Mouse (Mus musculus) embryonic facial prominence, embryonic 14.5 days (tissue): ENCODE measurements at regions not wholly inside any gene's neighbourhood (a gene's known extent, or its start where the extent isn't known, plus 50 kb on each side); places are given as distances from the start of the nearest gene placed in this dataset.
A peak's percentile ranks its signal among the peaks of the same experiment; 100 is the strongest.

Experiments
- ATAC-seq: fragments of 200-750 bp; cut with Nextera tagmentation; 2 replicates; pipeline ENCODE4 v1.8.0; 2017; ENCODE audit warnings: low read depth, moderate number of reproducible peaks, moderate TSS enrichment
- DNase-seq: peaks from one replicate; pipeline ENCODE4 v3.0.0-alpha.2; 2015; ENCODE audit warnings: low spot score
- H3K27ac ChIP-seq: fragments of 300-500 bp; sonication (generic); replicated peaks from 2 replicates; pipeline ENCODE4 v1.5.1; 2014; ENCODE audit warnings: low read depth, mild to moderate bottlenecking, low read length, moderate library complexity
- H3K27me3 ChIP-seq: fragments of 300-500 bp; sonication (generic); replicated peaks from 2 replicates; pipeline ENCODE4 v1.6.1; 2014; ENCODE audit warnings: low read length; ENCODE audit not compliant: control insufficient read depth, insufficient read depth
- H3K36me3 ChIP-seq: fragments of 300-500 bp; sonication (generic); 2 replicates; pipeline ENCODE4 v1.6.1; 2014; ENCODE audit warnings: low read length, mixed read lengths; ENCODE audit not compliant: control insufficient read depth, insufficient read depth
- H3K4me1 ChIP-seq: fragments of 300-500 bp; sonication (generic); 2 replicates; pipeline ENCODE4 v1.6.1; 2014; ENCODE audit warnings: antibody characterized with exemption, low read length; ENCODE audit not compliant: control insufficient read depth, insufficient read depth
- H3K4me2 ChIP-seq: fragments of 300-500 bp; sonication (generic); 2 replicates; pipeline ENCODE4 v1.6.1; 2014; ENCODE audit warnings: low read depth, mild to moderate bottlenecking, low read length, moderate library complexity, mixed read lengths
- H3K4me3 ChIP-seq: fragments of 300-500 bp; sonication (generic); 2 replicates; pipeline ENCODE4 v1.5.1; 2014; ENCODE audit warnings: low read depth, mild to moderate bottlenecking, low read length
- H3K9ac ChIP-seq: fragments of 300-500 bp; sonication (generic); 2 replicates; pipeline ENCODE4 v1.6.1; 2014; ENCODE audit warnings: low read depth, mild to moderate bottlenecking, low read length, moderate library complexity, mixed read lengths
- H3K9me3 ChIP-seq: fragments of 300-500 bp; sonication (generic); 2 replicates; pipeline ENCODE4 v1.6.1; 2016; ENCODE audit warnings: low read length; ENCODE audit not compliant: control insufficient read depth
- WGBS: fragments of 180-500 bp; shearing (Covaris S2); extraction: QIAGEN DNeasy Blood & Tissue Kit; methylation state at CpG from one replicate; pipeline ENCODE4 v1.1.7; 2014; 5-methylcytosine and 5-hydroxymethylcytosine counted together

- no peak for ATAC-seq
- no peaks in the 10 kb centered on the region for H3K36me3 ChIP-seq
- no peaks in the 10 kb centered on the region for H3K27me3 ChIP-seq
- H3K27ac ChIP-seq, result no peak overlapping the region
- H3K9me3 ChIP-seq, result no peaks in the 10 kb centered on the region
- no peak overlapping the region for H3K9ac ChIP-seq
- 88% methylated on average over 13 of the region's 13 CpGs for WGBS
- H3K4me3 ChIP-seq, result no peak overlapping the region
- H3K4me2 ChIP-seq, result no peak overlapping the region
- H3K4me1 ChIP-seq, result peaks cover 3% of the 10 kb centered on the region; the same call in 1 of the 2 replicates
- no peak for DNase-seq
Measured at GRCm38 (mm10) chr17:66223711-66224110, 100.4 kb downstream of the Ddx11 start.

GRCm38 (mm10) chr17:66224241-66224640 lies 100.9 kb downstream of the Ddx11 start:
- peak overlapping the region; percentile 14; the same call in 1 of the 2 replicates for H3K4me2 ChIP-seq
- 48% methylated on average over 7 of the region's 7 CpGs for WGBS
- no peak overlapping the region for H3K27ac ChIP-seq
- ATAC-seq, result 0 out of 2 replicates have a peak, but pooled peaks have one; percentile 64
- H3K9me3 ChIP-seq, result no peaks in the 10 kb centered on the region
- H3K4me3 ChIP-seq, result no peak overlapping the region
- no peak overlapping the region for H3K9ac ChIP-seq
- no peaks in the 10 kb centered on the region for H3K27me3 ChIP-seq
- H3K4me1 ChIP-seq, result peaks cover 3% of the 10 kb centered on the region; the same call in 1 of the 2 replicates
- peak; percentile 39 for DNase-seq
- H3K36me3 ChIP-seq, result no peaks in the 10 kb centered on the region

GRCm38 (mm10) chr17:66232391-66232790 lies 109.1 kb downstream of the Ddx11 start:
- DNase-seq (no peak), ATAC-seq (no peak)
- no peaks in the 10 kb centered on the region for H3K9me3 ChIP-seq
- no peak overlapping the region for H3K4me3 ChIP-seq
- no peaks in the 10 kb centered on the region for H3K4me1 ChIP-seq
- no peaks in the 10 kb centered on the region; the same call in 1 of the 2 replicates for H3K27me3 ChIP-seq
- no peak overlapping the region for H3K4me2 ChIP-seq
- H3K9ac ChIP-seq, result no peak overlapping the region
- no peak overlapping the region for H3K27ac ChIP-seq
- WGBS, result 79% methylated on average over 8 of the region's 8 CpGs
- no peaks in the 10 kb centered on the region for H3K36me3 ChIP-seq

- Histone ChIP-seq H3K4me2 (0 out of 2 replicates have a peak overlapping the region, but pooled peaks have one; percentile 18), H3K36me3 (no peaks in the 10 kb centered on the region), H3K4me3 (no peak overlapping the region), H3K27me3 (no peaks in the 10 kb centered on the region; the same call in 1 of the 2 replicates), H3K9me3 (no peaks in the 10 kb centered on the region), H3K9ac (0 out of 2 replicates have a peak overlapping the region, but pooled peaks have one; percentile 14), H3K27ac (no peak overlapping the region), H3K4me1 (no peaks in the 10 kb centered on the region)
- DNase-seq, result no peak
- ATAC-seq, result no peak
- WGBS, result 67% methylated on average over 18 of the region's 18 CpGs
Measured at GRCm38 (mm10) chr17:66232891-66233421, 109.6 kb downstream of the Ddx11 start.

- no peak for ATAC-seq
- Histone ChIP-seq H3K9me3 (no peaks in the 10 kb centered on the region), H3K27ac (no peak overlapping the region), H3K9ac (0 out of 2 replicates have a peak overlapping the region, but pooled peaks have one; percentile 14), H3K4me1 (no peaks in the 10 kb centered on the region), H3K4me2 (0 out of 2 replicates have a peak overlapping the region, but pooled peaks have one; percentile 18), H3K36me3 (no peaks in the 10 kb centered on the region), H3K27me3 (no peaks in the 10 kb centered on the region; the same call in 1 of the 2 replicates), H3K4me3 (no peak overlapping the region)
- 39% methylated on average over 12 of the region's 12 CpGs for WGBS
- no peak for DNase-seq
Measured at GRCm38 (mm10) chr17:66233451-66233951, 110.2 kb downstream of the Ddx11 start.

- Histone ChIP-seq H3K9me3 (no peaks in the 10 kb centered on the region), H3K27me3 (no peaks in the 10 kb centered on the region; the same call in 1 of the 2 replicates), H3K27ac (no peak overlapping the region), H3K4me3 (no peak overlapping the region), H3K4me1 (no peaks in the 10 kb centered on the region), H3K9ac (no peak overlapping the region), H3K36me3 (no peaks in the 10 kb centered on the region), H3K4me2 (no peak overlapping the region)
- DNase-seq (no peak), ATAC-seq (no peak)
- 80% methylated on average over 19 of the region's 19 CpGs for WGBS
Measured at GRCm38 (mm10) chr17:66234432-66234831, 111.1 kb downstream of the Ddx11 start.

GRCm38 (mm10) chr17:66235096-66235805 lies 111.9 kb downstream of the Ddx11 start:
- H3K9ac ChIP-seq, result no peak overlapping the region
- no peaks in the 10 kb centered on the region for H3K36me3 ChIP-seq
- ATAC-seq, result peak; percentile 67
- no peaks in the 10 kb centered on the region for H3K4me1 ChIP-seq
- no peak overlapping the region for H3K27ac ChIP-seq
- H3K4me3 ChIP-seq, result no peak overlapping the region
- peak overlapping the region; percentile 39 for H3K4me2 ChIP-seq
- H3K9me3 ChIP-seq, result no peaks in the 10 kb centered on the region
- WGBS, result 3% methylated on average over 19 of the region's 19 CpGs
- no peaks in the 10 kb centered on the region; the same call in 1 of the 2 replicates for H3K27me3 ChIP-seq
- DNase-seq, result peak; percentile 83

- peak overlapping the region; percentile 39; the same call in 1 of the 2 replicates for H3K4me2 ChIP-seq
- no peaks in the 10 kb centered on the region; the same call in 1 of the 2 replicates for H3K27me3 ChIP-seq
- H3K4me1 ChIP-seq, result no peaks in the 10 kb centered on the region
- H3K36me3 ChIP-seq, result no peaks in the 10 kb centered on the region
- no peaks in the 10 kb centered on the region for H3K9me3 ChIP-seq
- peak; percentile 49 for DNase-seq
- no peak overlapping the region for H3K4me3 ChIP-seq
- ATAC-seq, result peak; percentile 55
- no peak overlapping the region for H3K9ac ChIP-seq
- no peak overlapping the region for H3K27ac ChIP-seq
- WGBS, result 76% methylated on average over 15 of the region's 15 CpGs
Measured at GRCm38 (mm10) chr17:66235806-66236335, 112.6 kb downstream of the Ddx11 start.
